Mouse (Mus musculus) E14TG2a.4 (cell line): Measurements from ENCODE around the gene Il27ra.

Experiments used
- CTCF ChIP-seq: conservative IDR thresholded peaks from 2 replicates; pipeline ENCODE4 v1.5.1; 2014; ENCODE audit warnings: low read length
- POU5F1 ChIP-seq: IDR thresholded peaks from 2 replicates; pipeline ENCODE4 v1.6.1; 2014; ENCODE audit warnings: low read length, borderline replicate concordance

DNA sequence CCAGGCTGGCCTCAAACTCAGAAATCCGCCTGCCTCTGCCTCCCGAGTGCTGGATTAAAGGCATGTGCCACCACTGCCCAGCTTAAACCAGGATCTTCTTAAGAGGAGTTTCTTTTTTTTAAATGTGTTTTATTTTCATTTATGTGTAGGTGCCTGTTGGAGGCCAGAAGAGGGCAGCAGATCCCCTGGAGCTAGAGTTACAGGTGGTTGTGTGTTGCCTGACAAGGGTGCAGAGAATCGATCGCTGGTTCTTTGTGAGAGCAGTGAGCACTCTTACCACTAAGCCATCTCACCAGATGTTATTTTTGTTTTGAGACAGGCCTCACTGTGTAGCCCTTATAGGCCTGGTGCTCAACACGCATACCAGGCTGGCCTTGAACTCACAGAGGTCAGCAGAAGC is 26.6 kb downstream of the Il27ra start:
- TF ChIP-seq CTCF = peak; percentile 23
- TF ChIP-seq POU5F1 = no peak
